ENCODE assay signal across 7 mouse cellular contexts in the genomic region with DNA sequence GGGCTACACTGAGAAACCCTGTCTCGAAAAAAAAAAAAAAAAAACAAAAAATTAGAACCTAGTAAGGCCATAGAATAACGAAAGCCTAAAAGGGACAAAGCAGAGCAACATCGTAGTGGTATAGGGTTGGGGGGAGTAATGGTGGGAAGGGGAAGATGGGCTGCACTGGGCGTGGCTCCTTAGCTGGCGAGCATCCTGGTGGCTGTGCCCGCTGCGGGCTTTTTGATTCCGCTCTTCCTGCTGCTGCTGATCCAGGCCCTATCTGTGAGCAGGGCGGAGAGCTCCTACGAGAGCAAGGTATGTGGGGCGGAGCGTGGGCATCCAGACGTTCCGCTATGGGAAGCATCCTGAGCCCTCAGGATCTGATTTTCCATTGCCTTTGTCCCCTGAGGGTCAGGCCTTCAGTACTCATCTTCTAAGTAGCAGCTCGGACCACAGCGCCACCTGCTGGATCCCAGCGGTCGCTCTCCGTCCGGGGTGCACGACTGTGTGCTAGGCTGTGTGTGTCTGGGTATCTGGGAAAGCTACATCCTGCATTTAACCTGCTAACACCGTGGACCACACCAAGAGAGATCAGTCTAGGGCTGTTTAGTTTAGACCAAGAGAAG. TPM values are rescaled to one million over a fixed set of nuclear protein-coding genes. Genes with fewer than 3 reads are reported as not detected.
DNase-seq lines count a peak whose midpoint lies in the region; ATAC-seq and TF ChIP-seq lines count a peak whose summit lies in the region.

No protein-coding gene starts in this region.

- DNase-seq in adrenal gland, adult 2 months, result peak; percentile 83
- DNase-seq in embryo, embryonic 11.5 days (ENCODE audit: low read depth, low spot score), result peak; percentile 84
- DNase-seq in kidney, adult 18-20 months, result peak; percentile 84
- peak in 1 of 2 experiments; percentile 74 for DNase-seq in spleen, adult 2 months (ENCODE audit: low read depth in 1 of 2, low spot score in 2 of 2)

- 13% methylated on average over 22 of the region's 22 CpGs for WGBS in limb, embryonic 12.5 days
- 9% methylated on average over 22 of the region's 22 CpGs for WGBS in midbrain, embryonic 15.5 days
- WGBS in spleen, adult 2 months, result 19% methylated on average over 22 of the region's 22 CpGs

- H3K27me3 ChIP-seq in limb, embryonic 12.5 days, result no peaks in the 10 kb centered on the region
- H3K27me3 ChIP-seq in midbrain, embryonic 15.5 days (replicated peaks), result no peaks in the 10 kb centered on the region
- H3K27me3 ChIP-seq in spleen, adult 2 months (ENCODE audit: control insufficient read depth, insufficient read depth, low read length), result no peaks in the 10 kb centered on the region

- no peaks in the 10 kb centered on the region for H3K9me3 ChIP-seq in limb, embryonic 12.5 days
- no peaks in the 10 kb centered on the region for H3K9me3 ChIP-seq in midbrain, embryonic 15.5 days

- H3K9ac ChIP-seq in limb, embryonic 12.5 days (replicated peaks), result no peak overlapping the region; the same call in 1 of the 2 replicates
- H3K9ac ChIP-seq in midbrain, embryonic 15.5 days, result peak overlapping the region; percentile 54

- H3K36me3 ChIP-seq in limb, embryonic 12.5 days, result no peaks in the 10 kb centered on the region
- H3K36me3 ChIP-seq in midbrain, embryonic 15.5 days (replicated peaks), result no peaks in the 10 kb centered on the region
- H3K36me3 ChIP-seq in spleen, adult 2 months (ENCODE audit: control insufficient read depth, insufficient read depth, low read length), result no peaks in the 10 kb centered on the region

- TF ChIP-seq POLR2A in spleen, adult 2 months (IDR thresholded peaks at IDR 0.05; ENCODE audit: low read depth, low read length), result no peak

- peaks cover 31% of the 10 kb centered on the region for H3K4me1 ChIP-seq in limb, embryonic 12.5 days (replicated peaks)
- H3K4me1 ChIP-seq in midbrain, embryonic 15.5 days, result peaks cover 3% of the 10 kb centered on the region; the same call in 1 of the 2 replicates
- no peaks in the 10 kb centered on the region for H3K4me1 ChIP-seq in spleen, adult 2 months (ENCODE audit: control insufficient read depth, insufficient read depth, insufficient read length)

- peak overlapping the region; percentile 56 for H3K4me2 ChIP-seq in limb, embryonic 12.5 days
- peak overlapping the region; percentile 62 for H3K4me2 ChIP-seq in midbrain, embryonic 15.5 days

- TF ChIP-seq CTCF in spleen, adult 2 months (IDR thresholded peaks at IDR 0.05; ENCODE audit: extremely low read depth, insufficient read depth, insufficient read length, insufficient replicate concordance), result peak; percentile 98

- ATAC-seq in granulocyte monocyte progenitor cell, adult 5-6 weeks (replicated peaks; ENCODE audit: poor library complexity, severe bottlenecking), result peak; percentile 80
- peak; percentile 62; the same call in 1 of the 2 replicates for ATAC-seq in limb, embryonic 12.5 days (ENCODE audit: insufficient number of reproducible peaks, insufficient read depth, low FRiP score, low TSS enrichment, low read depth)
- ATAC-seq in midbrain, embryonic 15.5 days (replicated peaks), result peak; percentile 93

- peak overlapping the region; percentile 62 for H3K27ac ChIP-seq in limb, embryonic 12.5 days
- peak overlapping the region; percentile 69 for H3K27ac ChIP-seq in midbrain, embryonic 15.5 days
- H3K27ac ChIP-seq in spleen, adult 2 months (ENCODE audit: insufficient read depth, low read length), result no peak overlapping the region

- peak overlapping the region; percentile 33 for H3K4me3 ChIP-seq in limb, embryonic 12.5 days (replicated peaks)
- peak overlapping the region; percentile 39 for H3K4me3 ChIP-seq in midbrain, embryonic 15.5 days
- H3K4me3 ChIP-seq in spleen, adult 2 months (ENCODE audit: extremely low read depth, insufficient read depth, insufficient read length), result no peak overlapping the region

RNA-seq across cellular contexts. Expression of gene Zdhhc19, which starts 3.5 kb away (rescaled TPM):
- not detected for total RNA-seq in adrenal gland, adult 2 months (2021)
- not detected in 2 replicates for polyA plus RNA-seq in adrenal gland, adult 2 months (2012; rRNA removed)
- not detected in 2 replicates for total RNA-seq in granulocyte monocyte progenitor cell, adult 5-6 weeks (2014; fragmentation: Nextera tagmentation)
- total RNA-seq in granulocyte monocyte progenitor cell, adult 5-6 weeks (2017), result not detected in 2 replicates
- not detected in 2 replicates for polyA plus RNA-seq in limb, embryonic 12.5 days (2016; fragmentation: Nextera tagmentation; extraction: Ambion mirVana)
- polyA plus RNA-seq in midbrain, embryonic 15.5 days (2015; fragmentation: Nextera tagmentation; extraction: Ambion mirVana), result not detected in 2 replicates
- not detected in 2 replicates for polyA plus RNA-seq in spleen, adult 2 months (2012; rRNA removed)

RNA-seq across cellular contexts. Expression of gene Slc51a, which starts 11.9 kb away (rescaled TPM):
- under 1 TPM in 1 of 2 experiments, not detected in 1; 0.28 TPM for total RNA-seq in adrenal gland, adult 2 months (2021)
- polyA plus RNA-seq in adrenal gland, adult 2 months (2012; rRNA removed), result 0.23 and 0.33 TPM in 2 replicates
- total RNA-seq in granulocyte monocyte progenitor cell, adult 5-6 weeks (2014; fragmentation: Nextera tagmentation), result not detected in 2 replicates
- 0.05 and 0.30 TPM in 2 replicates for total RNA-seq in granulocyte monocyte progenitor cell, adult 5-6 weeks (2017)
- 0.31 and 0.38 TPM in 2 replicates for polyA plus RNA-seq in limb, embryonic 12.5 days (2016; fragmentation: Nextera tagmentation; extraction: Ambion mirVana)
- 0.20 and 0.50 TPM in 2 replicates for polyA plus RNA-seq in midbrain, embryonic 15.5 days (2015; fragmentation: Nextera tagmentation; extraction: Ambion mirVana)
- not detected in 2 replicates for polyA plus RNA-seq in spleen, adult 2 months (2012; rRNA removed)
